Mouse (Mus musculus) liver, embryonic 14.5 days (tissue): ENCODE measurements around the gene Zfp985. TPM values are rescaled to one million over a fixed set of nuclear protein-coding genes. Genes with fewer than 3 reads are reported as not detected.

ENCODE experiments used
- polyA plus RNA-seq, 2 experiments: library from polyadenylated mRNA; depleted of rRNA in 1 of 2; stranded (reverse) in 1 of 2; unstranded in 1 of 2; fragments of >200 nt; fragmentation: Nextera tagmentation in 1 of 2; extraction: Ambion mirVana in 1 of 2; gene quantifications; 2 replicates each; pipeline versions ENCODE4 v1.2.1 to v1.2.3; 2012 to 2014

Zfp985 gene
- polyA plus RNA-seq, 2 experiments: 0.03 to 0.14 TPM

Other genes starting within 250 kb of the Zfp985 start
- not detected in 2 replicates for gene Zfp988, start 247.6 kb upstream of the Zfp985 start, polyA plus RNA-seq (2012; rRNA removed)
- 0.14 TPM in 1 of 2 replicates, not detected in the other for gene Zfp988, start 247.6 kb upstream of the Zfp985 start, polyA plus RNA-seq (2014; fragmentation: Nextera tagmentation; extraction: Ambion mirVana)
- 0.04 TPM in 1 of 2 replicates, not detected in the other for gene Zfp978, start 192.0 kb upstream of the Zfp985 start, polyA plus RNA-seq (2012; rRNA removed)
- 0.18 TPM in 1 of 2 replicates, not detected in the other for gene Zfp978, start 192.0 kb upstream of the Zfp985 start, polyA plus RNA-seq (2014; fragmentation: Nextera tagmentation; extraction: Ambion mirVana)
- 0.54 and 1.3 TPM in 2 replicates for gene Zfp982, start 60.9 kb upstream of the Zfp985 start, polyA plus RNA-seq (2012; rRNA removed)
- gene Zfp982, start 60.9 kb upstream of the Zfp985 start, polyA plus RNA-seq (2014; fragmentation: Nextera tagmentation; extraction: Ambion mirVana): 1.6 and 2.0 TPM in 2 replicates
- 0.03 and 0.16 TPM in 2 replicates for gene Gm16503, start 13.1 kb upstream of the Zfp985 start, polyA plus RNA-seq (2012; rRNA removed)
- gene Gm16503, start 13.1 kb upstream of the Zfp985 start, polyA plus RNA-seq (2014; fragmentation: Nextera tagmentation; extraction: Ambion mirVana): 0.04 TPM in 1 of 2 replicates, not detected in the other
- gene Zfp979, start 89.2 kb downstream of the Zfp985 start, polyA plus RNA-seq (2012; rRNA removed): 0.57 and 1.3 TPM in 2 replicates
- 2.3 and 2.7 TPM in 2 replicates for gene Zfp979, start 89.2 kb downstream of the Zfp985 start, polyA plus RNA-seq (2014; fragmentation: Nextera tagmentation; extraction: Ambion mirVana)
- gene Zfp534, start 149.3 kb downstream of the Zfp985 start, polyA plus RNA-seq (2012; rRNA removed): not detected in 2 replicates
- gene Zfp534, start 149.3 kb downstream of the Zfp985 start, polyA plus RNA-seq (2014; fragmentation: Nextera tagmentation; extraction: Ambion mirVana): not detected in 2 replicates